Mouse (Mus musculus): ENCODE results near the gene Afap1.

Gene Afap1

DNA sequence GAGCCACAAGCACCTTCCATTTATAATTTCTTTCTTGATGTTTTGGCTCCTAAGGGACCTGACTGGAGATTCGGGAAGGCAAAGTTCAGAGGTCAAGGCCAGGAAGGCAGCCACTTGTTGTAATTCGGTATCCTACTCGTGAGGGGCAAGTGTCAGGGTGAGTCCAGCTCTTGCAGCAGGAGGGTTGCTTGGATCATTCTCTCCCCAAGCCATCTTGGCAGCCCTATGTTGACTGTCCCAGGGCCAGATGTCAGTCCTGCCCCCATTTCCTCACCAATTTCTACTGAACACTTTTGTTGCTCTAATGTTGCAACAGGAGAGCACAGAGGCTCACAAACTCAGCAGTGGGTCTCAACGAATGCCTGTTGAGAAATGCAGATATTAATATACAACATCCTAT lies 5.0 kb downstream of the Afap1 start:
- no peak for DNase-seq

DNA sequence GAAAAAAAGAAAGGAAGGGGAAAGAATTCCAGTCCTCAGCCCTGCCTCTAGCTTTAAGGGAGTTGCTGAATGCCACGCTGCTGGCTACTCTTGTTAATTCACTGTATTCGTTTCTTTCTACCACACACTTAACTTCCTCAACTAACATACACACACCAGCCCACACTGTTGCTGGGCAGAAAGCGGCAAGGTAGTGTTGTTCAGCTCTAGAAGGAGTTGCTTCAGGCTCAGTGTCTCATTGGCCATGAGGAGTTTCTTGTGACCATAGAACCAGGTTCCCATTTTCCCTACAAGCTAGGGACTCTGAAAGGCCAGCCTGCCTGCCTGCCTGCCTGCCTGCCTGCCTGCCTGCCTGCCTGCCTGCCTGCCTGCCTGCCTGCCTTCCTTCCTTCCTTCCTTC lies 5.9 kb downstream of the Afap1 start:
- no peak for DNase-seq

DNA sequence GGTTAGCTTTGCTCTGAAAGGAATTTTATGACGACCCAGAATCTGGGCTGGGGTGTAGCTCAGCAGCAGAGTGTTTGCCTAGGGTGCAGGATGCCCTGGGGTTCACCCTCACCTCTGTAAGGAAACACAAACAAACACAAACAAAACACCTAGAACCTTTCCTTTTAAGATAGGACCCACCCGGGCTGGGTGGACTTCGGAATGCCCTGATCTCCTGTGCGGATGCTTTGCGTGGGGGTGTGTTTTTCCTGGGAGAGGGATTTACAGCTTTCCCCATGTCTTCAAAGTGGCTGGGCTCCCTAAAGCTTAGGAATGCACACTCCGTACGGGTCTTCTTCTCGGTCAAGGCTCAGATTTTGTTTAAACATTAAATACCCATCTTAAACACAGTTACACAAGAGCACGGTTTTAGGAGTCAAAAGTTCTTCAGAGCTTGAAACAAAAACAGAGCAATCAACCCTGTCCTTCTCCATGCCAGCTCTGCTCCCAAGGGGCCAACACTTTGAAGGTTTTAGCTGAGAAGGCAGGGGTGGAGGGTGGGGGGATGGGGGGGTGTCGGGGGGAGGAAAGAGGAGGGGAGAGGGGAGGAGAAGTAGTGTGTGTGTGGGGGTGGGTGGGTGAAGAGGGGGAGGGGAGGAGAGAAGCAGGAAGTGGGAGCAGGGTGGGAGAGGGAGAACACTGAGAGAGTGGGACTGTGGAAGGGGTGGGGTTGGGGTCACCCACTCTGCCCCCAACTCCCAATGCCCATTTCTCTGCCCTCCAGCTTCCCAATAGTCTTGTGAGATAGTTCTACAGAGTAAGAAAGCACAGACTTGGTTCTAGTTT lies 7.5 kb downstream of the Afap1 start:
- peak; percentile 55 to 65 for DNase-seq

DNA sequence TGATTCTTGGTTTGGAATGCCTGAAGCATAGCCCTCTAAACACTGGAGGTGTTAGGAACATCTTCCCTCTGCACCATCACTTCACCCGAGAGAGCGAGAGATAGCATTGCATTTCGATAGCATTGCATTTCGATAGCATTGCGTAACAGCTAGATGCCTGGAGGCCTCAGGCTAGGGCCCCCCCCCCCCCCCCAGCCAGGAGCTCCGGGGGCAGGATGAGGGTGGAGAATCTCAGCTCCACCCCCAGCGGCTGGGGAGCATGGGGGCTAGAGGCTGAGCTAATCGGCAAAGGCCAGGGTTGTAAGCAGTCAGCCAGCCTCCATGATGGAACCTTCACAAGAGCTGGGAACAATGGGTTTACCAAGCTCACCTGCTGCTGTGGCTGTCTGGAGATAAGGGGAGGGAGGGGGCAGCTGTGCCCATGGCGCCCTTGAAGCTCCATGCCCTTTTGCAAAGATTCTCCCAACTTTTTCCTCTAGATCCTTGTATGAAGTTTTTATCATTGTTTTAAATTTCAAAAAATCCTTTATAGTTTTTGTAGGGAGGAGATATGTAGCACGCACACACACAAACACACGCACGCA lies 8.2 kb downstream of the Afap1 start:
- peak in 1 of 2 experiments; percentile 53 for DNase-seq

DNA sequence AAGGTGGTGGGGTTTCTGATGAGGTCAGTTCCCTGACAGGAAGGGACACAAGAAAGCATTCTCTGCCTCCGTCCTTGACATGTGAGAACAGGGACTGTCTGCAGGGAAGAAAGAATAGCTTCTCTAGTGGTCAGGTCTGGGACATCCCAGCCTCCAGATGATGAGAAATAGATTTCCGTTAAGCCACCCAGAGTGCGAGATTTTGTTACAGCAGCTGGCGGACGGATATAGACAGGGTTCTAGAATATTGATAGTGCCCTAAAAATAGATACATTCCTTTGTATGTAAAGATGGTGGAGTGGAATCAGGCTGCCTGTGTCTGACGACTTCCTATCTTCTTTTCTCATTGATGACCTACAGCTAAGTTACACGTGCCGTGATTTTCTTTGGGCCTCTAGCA lies 10.3 kb downstream of the Afap1 start:
- no peak for DNase-seq

DNA sequence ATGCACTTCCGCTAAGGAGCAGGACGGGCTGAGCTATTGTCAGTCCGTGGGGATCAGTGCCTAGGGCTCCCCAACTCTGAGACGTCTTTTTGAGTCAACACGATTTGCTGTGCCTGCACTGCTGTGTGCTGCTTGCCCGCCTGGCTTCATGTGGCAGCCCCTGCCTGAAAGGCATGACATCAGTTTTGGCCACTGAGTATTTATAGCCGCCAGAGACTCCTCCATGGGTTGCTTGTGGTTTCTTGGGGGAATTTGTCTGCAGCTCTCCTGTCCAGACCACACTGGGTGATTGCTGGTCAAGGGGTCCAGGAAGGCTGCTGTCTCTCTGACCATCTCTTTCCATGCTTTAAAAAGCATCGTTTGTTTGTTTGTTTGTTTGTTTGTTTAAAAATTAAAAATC lies 12.2 kb downstream of the Afap1 start:
- no peak for DNase-seq

DNA sequence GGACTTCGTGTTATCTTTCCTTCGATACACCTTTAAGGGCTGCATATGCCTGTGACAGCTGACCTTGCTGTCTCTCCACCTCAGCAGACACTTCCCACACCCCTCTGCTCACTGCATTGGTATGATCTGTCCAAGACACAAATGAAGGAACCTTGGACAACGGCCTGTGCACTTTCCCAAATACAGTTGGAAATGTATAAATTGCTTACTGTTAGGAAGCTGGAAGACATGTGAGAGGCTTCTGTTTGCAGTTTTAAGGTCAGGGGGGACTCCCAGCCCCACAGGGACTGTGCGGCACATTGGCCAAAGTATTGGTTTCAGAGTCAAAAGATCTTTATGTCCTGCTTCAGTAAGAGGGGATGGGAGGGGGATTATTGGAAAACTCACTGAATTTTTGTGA lies 14.0 kb downstream of the Afap1 start:
- no peak for DNase-seq

DNA sequence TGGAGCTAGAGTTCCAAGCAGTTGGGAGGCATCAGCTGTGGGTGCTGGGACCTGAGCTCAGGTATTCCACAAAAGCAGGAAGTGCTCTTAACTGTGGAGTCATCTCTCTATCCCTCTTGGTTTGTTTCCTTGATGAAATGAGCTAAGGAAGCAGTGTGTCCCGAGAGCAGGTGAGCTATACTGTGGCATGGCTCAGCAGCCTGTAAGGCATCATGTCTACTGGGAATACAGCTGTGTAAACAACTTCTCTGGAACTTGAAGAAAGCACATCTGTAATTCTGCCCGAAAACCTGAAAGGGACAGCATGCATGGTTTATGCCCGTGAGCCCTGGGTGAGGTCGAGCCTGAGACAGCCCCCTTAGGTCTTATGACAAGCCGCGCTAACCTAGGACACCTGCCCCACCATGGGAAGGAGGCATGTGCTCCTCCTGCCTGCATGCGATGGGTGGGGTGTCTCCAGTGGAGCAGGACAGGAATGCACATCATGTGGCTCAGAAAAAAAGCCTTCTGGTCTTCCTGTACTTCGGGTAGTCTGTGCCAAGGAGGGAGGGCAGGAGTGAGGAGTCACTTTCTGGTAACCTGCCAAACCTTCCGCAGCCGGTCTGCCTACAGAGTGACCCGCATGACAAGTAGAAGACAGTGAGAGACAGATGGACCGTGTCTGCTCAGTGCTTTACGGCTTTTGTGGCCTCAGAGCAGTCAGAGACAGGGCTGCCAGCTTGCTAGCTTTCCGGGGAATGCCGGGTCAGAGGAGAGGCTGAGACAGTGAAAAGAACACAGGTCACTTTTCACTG lies 14.7 kb downstream of the Afap1 start:
- peak; percentile 77 to 88 for DNase-seq

DNA sequence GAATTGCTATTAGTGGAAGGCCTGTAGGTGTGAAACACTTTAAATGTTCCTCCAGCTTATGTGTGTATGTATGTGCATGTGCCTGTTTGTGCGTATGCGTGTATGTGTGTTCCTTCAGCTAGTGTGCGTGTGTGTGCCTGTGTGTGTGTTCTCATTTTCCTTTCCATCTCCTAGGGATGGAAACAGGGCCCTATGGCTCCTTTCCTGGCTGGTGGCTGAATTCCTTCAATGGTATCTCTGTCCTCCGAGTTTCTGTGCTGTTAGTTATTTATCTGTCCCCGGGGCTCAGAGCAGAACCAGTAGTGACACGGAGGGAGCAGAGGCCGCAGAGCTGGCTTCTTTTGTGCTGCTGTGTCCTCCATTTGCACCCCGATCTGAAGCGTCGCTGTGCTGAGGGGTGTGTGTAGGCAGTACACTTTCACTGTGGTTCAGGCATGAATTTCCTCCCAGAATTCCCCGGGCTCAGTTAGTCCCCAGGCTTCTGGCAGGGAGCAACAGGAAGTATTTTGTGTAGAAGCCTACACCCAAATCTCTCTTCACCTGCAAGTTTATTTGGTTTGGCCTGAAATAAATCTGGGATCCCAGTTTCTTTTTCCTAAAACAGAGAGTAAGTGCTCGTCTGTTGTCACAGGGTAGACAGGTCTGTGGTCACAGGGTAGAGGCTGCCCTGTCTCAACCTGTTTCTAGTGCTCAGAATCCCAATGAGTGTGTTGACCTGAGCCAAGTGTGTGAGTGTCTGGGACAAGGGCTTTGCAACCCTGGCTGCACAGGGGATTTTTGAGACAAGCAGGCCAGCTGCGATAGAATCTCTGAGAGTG lies 15.7 kb downstream of the Afap1 start:
- peak in 1 of 2 experiments; percentile 54 for DNase-seq

DNA sequence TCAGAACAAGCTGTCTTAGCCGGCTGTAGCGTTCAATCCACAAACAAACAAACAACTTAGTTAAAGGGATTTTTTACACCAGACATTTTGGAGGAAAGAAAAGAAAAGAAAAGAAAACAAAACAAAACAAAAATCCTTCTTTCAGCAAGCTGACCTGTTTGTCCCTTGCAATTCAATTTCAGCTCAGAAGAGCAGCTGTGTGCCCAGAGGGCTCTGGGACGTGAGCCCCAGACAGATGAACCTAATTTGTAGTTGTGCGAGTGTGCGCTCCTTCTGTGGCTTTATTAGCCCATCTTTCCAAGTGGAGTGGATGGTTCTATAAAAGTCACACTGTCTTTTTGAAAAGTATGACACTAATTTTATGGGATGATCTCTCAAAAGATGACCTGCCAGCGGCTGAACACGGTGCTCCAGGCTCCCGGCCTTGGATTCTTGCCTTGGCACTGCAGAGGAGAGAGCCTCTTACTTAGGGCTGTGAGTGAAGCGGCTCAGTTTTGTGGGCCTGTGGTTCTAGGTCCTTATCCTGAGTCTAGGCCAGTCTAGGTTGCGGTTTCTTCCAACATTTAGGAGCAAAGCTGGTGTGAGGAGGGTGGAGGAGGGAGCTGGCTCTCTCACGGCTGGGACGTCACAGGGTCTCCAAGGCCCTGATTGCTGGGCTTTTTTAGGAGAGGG lies 22.6 kb downstream of the Afap1 start:
- DNase-seq, result no peak

DNA sequence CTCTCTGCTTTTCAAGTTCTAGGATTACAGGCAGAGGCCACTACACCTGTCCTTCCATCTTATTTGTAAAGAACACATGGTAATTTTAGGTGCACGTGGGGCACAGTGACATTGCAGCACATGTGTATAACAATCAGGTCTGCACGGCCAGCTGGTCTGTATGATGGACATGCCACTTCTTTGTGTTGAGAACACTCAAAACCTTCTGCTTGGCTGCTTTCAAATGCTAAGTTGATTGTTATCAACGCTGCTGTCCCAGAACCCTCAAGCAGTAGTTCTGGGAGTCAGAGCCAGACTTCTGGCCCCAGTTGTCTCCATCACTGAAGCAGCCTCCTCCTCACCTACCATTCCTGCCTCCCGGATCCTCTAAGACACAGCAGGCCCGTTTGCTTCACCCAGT lies 23.5 kb downstream of the Afap1 start:
- DNase-seq, result no peak

DNA sequence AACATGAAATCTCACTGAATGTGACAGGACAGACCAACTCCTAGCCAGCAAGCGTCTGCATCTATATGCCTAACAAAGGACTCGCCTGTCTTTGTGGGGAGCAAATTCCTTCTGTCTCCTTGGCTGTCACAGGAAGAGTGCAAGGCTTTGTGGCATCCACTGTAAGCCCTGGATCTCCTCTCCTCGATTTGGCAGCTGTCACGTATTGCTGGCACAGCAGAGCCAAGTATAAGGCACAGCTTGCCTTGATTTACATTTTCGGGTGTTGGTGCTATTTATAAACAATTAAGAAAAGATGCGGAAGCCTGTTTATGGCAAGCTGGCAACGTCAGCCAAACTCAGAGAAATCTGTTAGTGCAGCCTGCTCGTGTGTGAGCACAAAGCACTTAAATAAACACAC lies 25.3 kb downstream of the Afap1 start:
- no peak for DNase-seq

DNA sequence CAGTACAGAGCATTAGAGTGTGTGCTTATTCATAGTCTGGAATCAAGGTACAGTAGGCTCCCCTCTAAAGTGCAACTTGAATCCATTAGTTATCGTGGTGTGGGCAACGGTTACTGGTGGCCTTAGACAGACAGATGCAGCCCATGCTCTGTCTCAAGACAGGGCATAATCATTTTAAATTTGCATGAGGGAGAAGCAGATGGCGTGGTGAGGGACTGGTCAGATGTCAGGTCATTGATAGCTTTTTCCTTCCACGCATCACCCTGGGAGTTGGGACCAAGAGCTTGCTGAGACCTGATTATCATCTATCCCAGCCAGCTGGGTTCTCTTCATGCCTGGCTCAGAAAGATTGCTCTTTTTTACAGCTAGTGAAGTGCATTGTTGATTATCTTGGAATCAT lies 27.0 kb downstream of the Afap1 start:
- DNase-seq, result no peak

DNA sequence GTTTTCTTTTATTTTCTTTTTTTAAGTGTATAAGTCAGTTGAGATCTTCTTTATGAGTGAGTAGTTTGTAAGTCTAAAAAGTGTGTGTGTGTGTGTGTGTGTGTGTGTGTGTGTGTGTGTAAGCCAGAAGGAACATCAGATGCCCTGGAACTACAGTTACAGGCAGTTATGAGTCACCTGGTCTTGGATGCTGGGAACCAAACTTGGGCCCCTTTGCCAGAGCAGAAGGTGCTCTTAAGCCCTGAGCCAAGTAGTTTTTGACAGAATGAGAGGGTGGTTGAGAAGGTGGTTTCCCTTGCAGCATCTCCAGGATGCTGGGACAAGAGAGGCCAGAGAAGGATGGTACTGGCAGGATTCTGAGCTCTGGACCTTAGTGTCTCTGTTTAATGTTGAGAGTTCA lies 27.4 kb downstream of the Afap1 start:
- no peak for DNase-seq

DNA sequence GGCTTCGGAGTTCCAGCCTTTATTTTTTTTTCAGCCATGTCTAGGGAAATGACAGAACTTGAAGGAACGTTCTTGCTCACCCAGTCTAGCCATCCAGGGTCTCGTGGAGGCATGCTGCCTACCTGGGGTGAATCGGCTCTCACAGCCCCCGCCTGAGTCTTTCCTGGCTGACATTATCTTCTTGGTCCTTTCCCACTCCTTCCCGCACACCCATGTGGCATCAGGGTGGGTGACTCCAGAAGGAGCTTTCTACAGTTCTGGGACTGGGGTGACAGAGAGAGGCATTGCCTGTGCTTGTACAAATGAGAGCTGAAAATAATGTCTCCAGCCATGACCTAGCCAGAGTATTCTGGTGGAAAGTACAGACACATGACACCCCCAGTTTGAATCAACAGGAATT lies 28.0 kb downstream of the Afap1 start:
- no peak for DNase-seq

DNA sequence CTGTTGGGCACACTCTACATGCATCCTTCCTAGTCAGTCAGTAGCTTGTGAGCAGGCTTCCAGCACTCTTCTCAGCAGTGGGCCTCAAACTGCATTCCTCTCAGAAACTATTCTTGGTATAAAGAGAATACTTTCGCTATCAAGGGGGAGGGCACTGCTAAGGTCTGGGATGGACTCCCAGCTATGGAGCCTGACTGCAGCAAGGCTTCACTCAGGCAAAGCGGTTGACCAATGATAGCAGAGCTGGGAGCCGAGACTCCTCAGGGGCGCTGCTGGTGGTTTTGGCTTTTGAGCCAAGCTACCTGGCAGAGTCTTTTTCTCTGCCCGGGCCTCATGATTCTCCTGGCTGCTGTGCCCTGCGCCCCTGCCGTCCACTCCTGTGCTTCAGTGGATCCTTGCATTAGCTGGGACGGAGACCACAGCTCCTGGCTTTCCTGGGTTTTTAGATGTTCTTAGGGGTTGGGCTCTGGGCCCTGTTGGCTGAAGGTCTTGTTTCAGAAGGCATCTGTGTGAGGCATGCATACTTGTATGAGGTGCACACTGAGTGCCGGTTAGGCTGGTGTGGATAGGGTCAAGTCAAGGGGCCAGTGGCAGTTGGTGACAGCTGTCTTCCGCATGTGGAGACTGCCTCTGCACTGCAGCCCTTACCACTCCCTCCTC lies 28.6 kb downstream of the Afap1 start:
- peak; percentile 70 to 83 for DNase-seq

DNA sequence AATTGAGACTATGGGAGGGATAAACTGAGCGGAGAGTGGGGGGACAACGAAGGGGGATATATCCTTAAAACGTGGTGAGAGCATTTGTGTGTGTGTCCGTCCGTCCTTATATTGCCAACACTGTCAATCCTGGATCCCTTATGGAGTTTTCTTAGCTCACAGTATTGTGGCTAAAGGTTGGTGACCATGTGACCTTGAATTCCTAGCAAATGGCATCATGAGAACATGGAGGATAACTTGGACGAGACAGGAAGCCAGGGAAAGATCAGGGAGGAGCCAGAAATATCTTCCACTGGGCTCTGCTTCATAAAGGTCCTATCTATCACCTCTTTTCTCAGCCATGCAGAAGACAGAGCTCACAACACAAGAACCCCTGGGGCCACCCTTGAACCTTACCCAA lies 30.3 kb downstream of the Afap1 start:
- no peak for DNase-seq

DNA sequence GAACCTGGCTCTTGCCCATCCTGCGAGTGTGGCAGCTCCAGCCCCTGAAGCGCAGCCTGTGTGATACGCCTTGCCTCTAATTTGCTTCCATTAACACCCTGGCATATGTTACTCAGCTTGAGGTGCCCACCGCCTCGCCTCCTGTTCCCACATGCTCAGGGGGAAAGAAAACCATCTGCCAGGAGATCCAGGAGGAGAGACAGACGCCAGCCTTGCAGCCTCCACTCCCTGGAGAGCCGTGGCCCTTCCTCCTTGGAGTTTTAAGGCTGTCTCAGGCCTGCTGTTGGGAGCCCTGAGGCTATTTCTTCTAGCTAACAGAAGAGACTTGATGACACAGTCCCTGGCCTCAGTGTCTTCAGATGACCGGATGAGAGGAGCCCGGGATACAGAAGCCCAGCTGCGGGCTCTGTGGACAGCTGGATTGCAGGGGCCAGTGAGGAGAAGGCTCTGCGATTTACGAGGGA lies 32.1 kb downstream of the Afap1 start:
- peak; percentile 48 to 67 for DNase-seq

DNA sequence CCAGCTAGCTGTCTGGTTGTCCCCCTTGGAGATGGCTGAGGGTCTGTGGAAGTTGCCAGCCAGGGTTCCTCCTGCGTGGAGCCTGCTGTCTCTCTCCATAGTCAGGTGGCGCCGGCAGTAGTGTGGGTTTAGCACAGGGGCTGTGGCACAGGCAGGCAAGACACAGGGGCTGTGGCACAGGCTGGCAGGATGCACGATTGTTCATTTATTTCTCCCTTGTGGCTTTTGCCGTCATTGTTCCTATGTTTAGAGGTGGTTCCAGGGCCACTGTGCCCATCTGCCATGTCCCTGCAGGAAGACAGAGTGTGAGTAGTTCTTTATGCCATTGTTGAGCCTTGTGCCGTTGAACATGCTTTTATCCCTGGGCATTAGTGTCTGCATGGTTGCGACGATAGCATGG lies 33.4 kb downstream of the Afap1 start:
- DNase-seq, result no peak

DNA sequence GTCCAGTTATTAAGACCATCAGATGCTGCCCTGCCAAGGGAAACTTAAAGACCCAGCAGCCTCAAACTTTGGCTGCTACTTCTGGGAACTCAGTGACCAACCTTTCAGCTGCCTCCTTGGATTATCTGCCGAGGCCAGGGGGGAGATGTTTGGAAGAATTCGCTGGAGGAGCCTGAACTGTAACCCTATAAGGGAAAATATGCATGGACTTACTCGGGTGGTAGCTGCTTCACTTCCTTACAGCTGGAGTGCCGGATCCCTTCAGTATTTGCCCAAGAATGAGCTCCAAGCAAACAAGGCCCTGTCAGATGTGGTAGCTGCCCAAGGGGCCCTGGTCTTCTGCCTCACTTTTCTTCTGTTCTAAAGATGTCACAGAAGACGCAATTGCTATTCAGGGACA lies 38.2 kb downstream of the Afap1 start:
- no peak for DNase-seq

DNA sequence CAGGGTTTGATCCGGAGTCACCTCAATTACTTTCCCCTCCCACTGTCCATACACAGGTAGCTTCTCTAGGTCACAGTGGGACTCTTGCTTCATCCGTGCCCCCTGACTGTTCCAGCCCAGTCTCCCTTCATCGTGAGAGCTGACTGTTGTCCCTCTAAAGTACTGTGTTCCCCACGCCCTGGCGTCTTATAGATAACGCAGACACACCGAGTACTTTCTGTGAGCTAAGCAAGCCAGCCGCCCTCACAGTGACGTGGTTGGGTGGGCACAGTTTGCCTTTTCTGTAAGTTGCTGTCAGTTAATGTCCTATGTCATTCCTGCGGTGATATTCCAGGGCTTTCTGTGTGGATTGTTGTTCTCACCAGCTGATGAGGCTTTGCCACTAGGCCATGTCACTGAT lies 39.9 kb downstream of the Afap1 start:
- DNase-seq, result no peak

DNA sequence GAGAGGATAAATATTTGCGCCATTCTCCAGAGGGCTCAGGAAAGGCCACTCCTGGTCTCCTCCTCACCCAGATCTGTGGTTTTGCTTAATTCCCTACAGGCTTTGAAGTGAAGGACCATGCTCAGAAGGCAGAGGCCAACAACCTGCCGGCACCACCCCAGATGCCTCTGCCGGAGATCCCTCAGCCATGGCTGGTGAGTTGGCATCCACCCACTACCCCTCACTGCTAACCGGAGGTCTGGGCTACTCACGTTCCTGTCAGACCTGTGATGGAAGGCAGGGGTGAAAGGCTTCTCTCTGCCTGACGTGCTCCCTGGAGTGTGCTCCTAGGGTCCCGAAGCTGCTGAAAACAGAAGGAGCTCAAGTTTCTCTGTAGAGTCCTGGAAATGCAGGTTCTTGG lies 42.8 kb downstream of the Afap1 start:
- no peak for DNase-seq

All from kidney, postnatal 4 days (tissue).